8 mouse cellular contexts compared by ENCODE assay signal in the genomic region with DNA sequence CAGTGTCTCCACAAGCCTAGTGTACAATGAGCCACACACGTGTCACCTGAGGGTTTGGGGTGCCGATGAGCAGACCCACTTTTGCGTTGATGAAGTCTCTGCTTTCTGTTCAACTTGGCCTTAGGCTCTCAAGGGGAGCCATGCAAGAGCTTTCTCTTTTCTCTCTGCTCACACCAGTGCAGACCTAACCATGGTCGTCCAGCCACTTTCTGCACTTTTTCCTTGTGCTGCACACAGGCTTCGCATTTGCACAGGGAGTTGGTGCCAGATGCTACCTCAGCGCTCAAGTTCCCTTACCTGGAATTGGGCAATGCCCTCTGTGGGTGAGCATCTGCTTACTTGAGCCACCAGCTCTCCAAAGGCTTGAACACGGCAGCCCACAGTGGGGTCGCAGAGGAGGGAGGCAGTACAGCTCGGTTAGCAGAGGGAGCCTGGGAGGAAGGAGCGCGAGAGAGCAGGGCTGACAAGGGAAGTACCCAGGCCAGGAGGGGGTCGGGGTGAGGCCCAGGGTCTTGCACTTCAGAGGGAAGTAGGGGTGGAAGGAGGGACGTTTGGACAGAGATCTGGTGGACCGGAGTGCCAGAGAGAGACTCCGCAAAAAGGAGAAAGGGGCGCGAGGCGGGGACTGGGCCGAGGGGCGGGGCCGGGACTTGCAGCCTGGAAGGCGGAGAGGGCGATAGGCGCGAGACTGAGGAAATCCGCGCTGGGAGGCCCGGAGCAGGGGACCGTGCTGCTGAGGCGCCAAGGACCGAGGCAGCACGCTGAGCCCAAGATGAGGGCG. TPM values are rescaled to one million over a fixed set of nuclear protein-coding genes. Genes with fewer than 3 reads are reported as not detected.
DNase-seq lines count a peak whose midpoint lies in the region; ATAC-seq and TF ChIP-seq lines count a peak whose summit lies in the region.

Vipr2 (plus strand) TSS at position 653 of the 781 bp plus-strand sequence.

- TF ChIP-seq POLR2A in ES-Bruce4 (IDR thresholded peaks at IDR 0.05; ENCODE audit: insufficient read depth, low read length), result no peak

- H3K9ac ChIP-seq in ES-Bruce4 (ENCODE audit: low read depth, poor library complexity, severe bottlenecking), result peak within 1 kb of the TSS; percentile 19
- H3K9ac ChIP-seq in heart, embryonic 12.5 days, result peak within 1 kb of the TSS; percentile 62

- H3K9me3 ChIP-seq in ES-Bruce4 (replicated peaks; ENCODE audit: control insufficient read depth, insufficient read depth, low read length, poor library complexity, severe bottlenecking), result no peaks in the 10 kb centered on the region
- no peaks in the 10 kb centered on the region for H3K9me3 ChIP-seq in embryonic facial prominence, embryonic 10.5 days
- H3K9me3 ChIP-seq in heart, embryonic 12.5 days (replicated peaks), result no peaks in the 10 kb centered on the region

- peak; percentile 73 for DNase-seq in adrenal gland, postnatal 14 days
- peak; percentile 87 for DNase-seq in embryonic facial prominence, embryonic 10.5 days (ENCODE audit: low spot score)
- peak; percentile 72 for DNase-seq in kidney, postnatal 10 days
- DNase-seq in right cerebral cortex, postnatal 4 days, result peak; percentile 61
- DNase-seq in layer of hippocampus, adult 9-11 months, result no peak

- peak within 1 kb of the TSS; percentile 66 for H3K4me3 ChIP-seq in ES-Bruce4 (ENCODE audit: low read depth, low read length)
- H3K4me3 ChIP-seq in embryonic facial prominence, embryonic 10.5 days, result peak within 1 kb of the TSS; percentile 65
- H3K4me3 ChIP-seq in heart, embryonic 12.5 days, result peak within 1 kb of the TSS; percentile 57

- ATAC-seq in heart, embryonic 12.5 days (ENCODE audit: insufficient number of reproducible peaks, low FRiP score), result peak; percentile 83
- peak; percentile 80 for ATAC-seq in megakaryocyte, adult 5-6 weeks (ENCODE audit: poor library complexity, severe bottlenecking)

- TF ChIP-seq CTCF in ES-Bruce4 (IDR thresholded peaks at IDR 0.05; ENCODE audit: low read depth, low read length), result no peak

- TF ChIP-seq EP300 in ES-Bruce4 (IDR thresholded peaks at IDR 0.05; ENCODE audit: insufficient read depth, low read depth, low read length), result no peak

- WGBS in embryonic facial prominence, embryonic 10.5 days, result 4% methylated on average over 33 of the region's 33 CpGs
- WGBS in heart, embryonic 12.5 days, result 6% methylated on average over 33 of the region's 33 CpGs

- H3K27ac ChIP-seq in ES-Bruce4 (ENCODE audit: insufficient read depth, low read length), result no peak within 1 kb of the TSS
- H3K27ac ChIP-seq in embryonic facial prominence, embryonic 10.5 days (replicated peaks), result peak within 1 kb of the TSS; percentile 86
- no peak within 1 kb of the TSS for H3K27ac ChIP-seq in heart, embryonic 12.5 days (ENCODE audit: poor library complexity, severe bottlenecking)

- no peaks in the 10 kb centered on the region for H3K4me1 ChIP-seq in ES-Bruce4 (ENCODE audit: control insufficient read depth, insufficient read depth, low read length)
- peaks cover 10% of the 10 kb centered on the region for H3K4me1 ChIP-seq in embryonic facial prominence, embryonic 10.5 days
- peaks cover 2% of the 10 kb centered on the region; the same call in 1 of the 2 replicates for H3K4me1 ChIP-seq in heart, embryonic 12.5 days (replicated peaks)

- no peaks in the 10 kb centered on the region for H3K36me3 ChIP-seq in ES-Bruce4 (ENCODE audit: control insufficient read depth, insufficient read depth, low read length, poor library complexity, severe bottlenecking)
- no peaks in the 10 kb centered on the region for H3K36me3 ChIP-seq in embryonic facial prominence, embryonic 10.5 days (replicated peaks)
- H3K36me3 ChIP-seq in heart, embryonic 12.5 days, result no peaks in the 10 kb centered on the region

- peaks cover 3% of the 10 kb centered on the region; the same call in 1 of the 2 replicates for H3K27me3 ChIP-seq in ES-Bruce4 (ENCODE audit: control insufficient read depth, insufficient read depth, low read length, poor library complexity, severe bottlenecking)
- peaks cover 46% of the 10 kb centered on the region for H3K27me3 ChIP-seq in embryonic facial prominence, embryonic 10.5 days (replicated peaks; ENCODE audit: low read depth, poor library complexity, severe bottlenecking)
- H3K27me3 ChIP-seq in heart, embryonic 12.5 days (replicated peaks), result peaks cover 44% of the 10 kb centered on the region

- peak within 1 kb of the TSS; percentile 94 for H3K4me2 ChIP-seq in heart, embryonic 12.5 days

RNA-seq across cellular contexts. Expression of gene Vipr2, which starts in this region (rescaled TPM):
- not detected in 2 replicates for polyA plus RNA-seq in ES-Bruce4 (2011; ENCODE audit: insufficient read depth, insufficient read length, low read depth, missing spikeins)
- 0.96 and 1.4 TPM in 2 replicates for total RNA-seq in adrenal gland, postnatal 14 days (2021)
- polyA plus RNA-seq in embryonic facial prominence, embryonic 10.5 days (2016; fragmentation: Nextera tagmentation; extraction: Ambion mirVana), result 1.7 and 2.2 TPM in 2 replicates
- 0.70 and 1.2 TPM in 2 replicates for polyA plus RNA-seq in heart, embryonic 12.5 days (2016; fragmentation: Nextera tagmentation; extraction: Ambion mirVana)
- 0.31 and 1.4 TPM in 2 replicates for total RNA-seq in megakaryocyte, adult 5-6 weeks (2015)
- 0.07 TPM in 1 of 2 replicates, not detected in the other for total RNA-seq in megakaryocyte, adult 5-6 weeks (2017)
